In the genomic region with DNA sequence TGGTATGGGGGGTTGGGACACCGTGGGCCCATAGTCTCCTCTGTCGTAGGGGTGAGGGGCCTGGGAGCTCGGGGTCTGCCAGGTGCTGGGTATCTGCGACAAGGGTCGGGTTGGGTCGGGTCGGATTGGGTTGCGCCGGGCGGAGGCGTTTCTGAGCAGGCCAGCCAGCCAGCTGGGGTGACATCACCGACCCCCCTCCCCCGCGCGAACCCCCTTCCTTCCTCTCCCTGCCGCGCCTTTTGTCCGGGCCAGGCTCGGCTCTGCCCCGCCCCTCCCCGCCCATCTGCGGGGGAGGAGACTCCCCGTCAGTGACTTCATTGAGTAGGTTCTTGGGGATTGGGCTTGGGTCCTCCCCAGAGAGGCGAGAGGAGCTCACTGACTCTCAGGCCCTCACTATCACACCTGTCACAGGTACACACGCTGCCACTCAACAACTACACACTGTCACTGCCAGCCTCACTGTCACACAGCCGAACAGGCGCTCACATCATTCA, we compare ENCODE assay signal across 8 mouse cellular contexts. TPM values are rescaled to one million over a fixed set of nuclear protein-coding genes. Genes with fewer than 3 reads are reported as not detected.
DNase-seq lines count a peak whose midpoint lies in the region; ATAC-seq lines count a peak whose summit lies in the region.

No protein-coding gene starts in this region.

- DNase-seq in CD4-positive helper T cell, adult 2 months (ENCODE audit: low read depth, low spot score): peak; percentile 96
- peak; percentile 63 to 73 for DNase-seq in adrenal gland, postnatal 4 days (ENCODE audit: low spot score in 2 of 2)
- DNase-seq in kidney, postnatal 14 days: peak; percentile 91
- peak; percentile 88 for DNase-seq in testis, postnatal 10 days (ENCODE audit: low spot score)

- under 1% methylated on average over 22 of the region's 27 CpGs for WGBS in embryonic facial prominence, embryonic 15.5 days
- WGBS in heart, embryonic 14.5 days: under 1% methylated on average over 20 of the region's 27 CpGs
- 2% methylated on average over 22 of the region's 27 CpGs for WGBS in liver, embryonic 16.5 days (ENCODE audit: insufficient replicate concordance)
- 2% methylated on average over 24 of the region's 27 CpGs for WGBS in neural tube, embryonic 13.5 days

- H3K4me3 ChIP-seq in embryonic facial prominence, embryonic 15.5 days (replicated peaks): peak overlapping the region; percentile 89
- peak overlapping the region; percentile 76 to 84 for H3K4me3 ChIP-seq in heart, embryonic 14.5 days (ENCODE audit: control insufficient read depth in 1 of 2, insufficient read depth in 1 of 2, low read depth in 1 of 2, low read length in 2 of 2)
- peak overlapping the region; percentile 68 for H3K4me3 ChIP-seq in liver, embryonic 16.5 days (ENCODE audit: low read depth, low read length)
- H3K4me3 ChIP-seq in neural tube, embryonic 13.5 days: peak overlapping the region; percentile 76

- peak overlapping the region; percentile 90 for H3K27ac ChIP-seq in embryonic facial prominence, embryonic 15.5 days (replicated peaks)
- H3K27ac ChIP-seq in heart, embryonic 14.5 days (replicated peaks in 1 of 2; ENCODE audit: control insufficient read depth in 1 of 2, insufficient read depth in 1 of 2, low read depth in 2 of 2, low read length in 2 of 2): peak overlapping the region; percentile 92 to 96
- H3K27ac ChIP-seq in liver, embryonic 16.5 days (ENCODE audit: low read length): peak overlapping the region; percentile 33; the same call in 1 of the 2 replicates
- H3K27ac ChIP-seq in neural tube, embryonic 13.5 days (replicated peaks): peak overlapping the region; percentile 97

- H3K36me3 ChIP-seq in embryonic facial prominence, embryonic 15.5 days: no peaks in the 10 kb centered on the region
- H3K36me3 ChIP-seq in heart, embryonic 14.5 days (ENCODE audit: control insufficient read depth, insufficient read depth, low read length): peaks cover 7% of the 10 kb centered on the region; the same call in 1 of the 2 replicates
- H3K36me3 ChIP-seq in liver, embryonic 16.5 days (ENCODE audit: control insufficient read depth, insufficient read depth): no peaks in the 10 kb centered on the region
- peaks cover 15% of the 10 kb centered on the region for H3K36me3 ChIP-seq in neural tube, embryonic 13.5 days

- H3K4me1 ChIP-seq in embryonic facial prominence, embryonic 15.5 days: peaks cover 38% of the 10 kb centered on the region
- H3K4me1 ChIP-seq in heart, embryonic 14.5 days (ENCODE audit: control insufficient read depth in 2 of 2, insufficient read depth in 2 of 2, low read length in 2 of 2): peaks cover 40 to 46% of the 10 kb centered on the region in 2 experiments
- H3K4me1 ChIP-seq in liver, embryonic 16.5 days (ENCODE audit: control insufficient read depth, low read depth, low read length): peaks cover 2% of the 10 kb centered on the region; the same call in 1 of the 2 replicates
- H3K4me1 ChIP-seq in neural tube, embryonic 13.5 days (replicated peaks): peaks cover 87% of the 10 kb centered on the region

- ATAC-seq in embryonic facial prominence, embryonic 15.5 days (ENCODE audit: insufficient number of reproducible peaks, low FRiP score, low TSS enrichment, low read depth): peak; percentile 81
- peak; percentile 74 for ATAC-seq in heart, embryonic 14.5 days (ENCODE audit: insufficient number of reproducible peaks, insufficient read depth, low FRiP score, low read depth)
- peak; percentile 45 for ATAC-seq in liver, embryonic 16.5 days (ENCODE audit: low read depth)
- peak; percentile 62 for ATAC-seq in neural tube, embryonic 13.5 days (ENCODE audit: low read depth)

- H3K9me3 ChIP-seq in embryonic facial prominence, embryonic 15.5 days (replicated peaks): no peaks in the 10 kb centered on the region
- H3K9me3 ChIP-seq in heart, embryonic 14.5 days (ENCODE audit: control insufficient read depth, low read length): no peaks in the 10 kb centered on the region
- no peaks in the 10 kb centered on the region for H3K9me3 ChIP-seq in liver, embryonic 16.5 days (replicated peaks; ENCODE audit: control insufficient read depth, low read length)
- H3K9me3 ChIP-seq in neural tube, embryonic 13.5 days: no peaks in the 10 kb centered on the region

- H3K27me3 ChIP-seq in embryonic facial prominence, embryonic 15.5 days: no peaks in the 10 kb centered on the region; the same call in 1 of the 2 replicates
- peaks cover 11% of the 10 kb centered on the region; the same call in 1 of the 2 replicates for H3K27me3 ChIP-seq in heart, embryonic 14.5 days (ENCODE audit: control insufficient read depth, insufficient read depth, low read length)
- H3K27me3 ChIP-seq in liver, embryonic 16.5 days (ENCODE audit: control insufficient read depth, insufficient read depth, low read depth, low read length): peaks cover 38% of the 10 kb centered on the region
- H3K27me3 ChIP-seq in neural tube, embryonic 13.5 days: no peaks in the 10 kb centered on the region

- peak overlapping the region; percentile 75 for H3K9ac ChIP-seq in embryonic facial prominence, embryonic 15.5 days
- H3K9ac ChIP-seq in heart, embryonic 14.5 days (ENCODE audit: low read length): peak overlapping the region; percentile 97
- peak overlapping the region; percentile 64 for H3K9ac ChIP-seq in liver, embryonic 16.5 days (ENCODE audit: low read depth, low read length)
- peak overlapping the region; percentile 98 for H3K9ac ChIP-seq in neural tube, embryonic 13.5 days

- H3K4me2 ChIP-seq in embryonic facial prominence, embryonic 15.5 days (replicated peaks): peak overlapping the region; percentile 68
- H3K4me2 ChIP-seq in heart, embryonic 14.5 days (ENCODE audit: low read length): peak overlapping the region; percentile 89
- H3K4me2 ChIP-seq in liver, embryonic 16.5 days (ENCODE audit: low read depth, low read length): peak overlapping the region; percentile 75
- H3K4me2 ChIP-seq in neural tube, embryonic 13.5 days: peak overlapping the region; percentile 93

RNA-seq across cellular contexts. Expression of gene Dnajb5, which starts 0.5 kb away (rescaled TPM):
- 10 to 100 TPM; 17.7 to 19.1 TPM for total RNA-seq in adrenal gland, postnatal 4 days (2021)
- 10.4 and 11.6 TPM in 2 replicates for polyA plus RNA-seq in embryonic facial prominence, embryonic 15.5 days (2015; fragmentation: Nextera tagmentation; extraction: Ambion mirVana)
- 17.9 and 18.3 TPM in 2 replicates for polyA plus RNA-seq in heart, embryonic 14.5 days (2014; fragmentation: Nextera tagmentation; extraction: Ambion mirVana)
- polyA plus RNA-seq in liver, embryonic 16.5 days (2015; fragmentation: Nextera tagmentation; extraction: Ambion mirVana): 1.0 and 1.5 TPM in 2 replicates
- polyA plus RNA-seq in neural tube, embryonic 13.5 days (2015; fragmentation: Nextera tagmentation; extraction: Ambion mirVana): 50.1 and 50.5 TPM in 2 replicates

RNA-seq across cellular contexts. Expression of gene 1700022I11Rik, which starts 19.3 kb away (rescaled TPM):
- total RNA-seq in adrenal gland, postnatal 4 days (2021): not detected
- polyA plus RNA-seq in embryonic facial prominence, embryonic 15.5 days (2015; fragmentation: Nextera tagmentation; extraction: Ambion mirVana): 0.24 and 1.6 TPM in 2 replicates
- polyA plus RNA-seq in heart, embryonic 14.5 days (2014; fragmentation: Nextera tagmentation; extraction: Ambion mirVana): 0.57 and 0.70 TPM in 2 replicates
- 0.17 TPM in 1 of 2 replicates, not detected in the other for polyA plus RNA-seq in liver, embryonic 16.5 days (2015; fragmentation: Nextera tagmentation; extraction: Ambion mirVana)
- polyA plus RNA-seq in neural tube, embryonic 13.5 days (2015; fragmentation: Nextera tagmentation; extraction: Ambion mirVana): 0.57 and 1.3 TPM in 2 replicates

RNA-seq across cellular contexts. Expression of gene Phf24, which starts 33.7 kb away (rescaled TPM):
- total RNA-seq in adrenal gland, postnatal 4 days (2021): 1 to 10 TPM; 3.4 to 5.4 TPM
- polyA plus RNA-seq in embryonic facial prominence, embryonic 15.5 days (2015; fragmentation: Nextera tagmentation; extraction: Ambion mirVana): 2.0 and 2.8 TPM in 2 replicates
- 5.6 and 5.8 TPM in 2 replicates for polyA plus RNA-seq in heart, embryonic 14.5 days (2014; fragmentation: Nextera tagmentation; extraction: Ambion mirVana)
- 0.05 and 0.06 TPM in 2 replicates for polyA plus RNA-seq in liver, embryonic 16.5 days (2015; fragmentation: Nextera tagmentation; extraction: Ambion mirVana)
- 20.1 and 27.6 TPM in 2 replicates for polyA plus RNA-seq in neural tube, embryonic 13.5 days (2015; fragmentation: Nextera tagmentation; extraction: Ambion mirVana)

RNA-seq across cellular contexts. Expression of gene Vcp, which starts 50.2 kb away (rescaled TPM):
- total RNA-seq in adrenal gland, postnatal 4 days (2021): 100 to 1,000 TPM; 283 to 294 TPM
- 478 and 494 TPM in 2 replicates for polyA plus RNA-seq in embryonic facial prominence, embryonic 15.5 days (2015; fragmentation: Nextera tagmentation; extraction: Ambion mirVana)
- polyA plus RNA-seq in heart, embryonic 14.5 days (2014; fragmentation: Nextera tagmentation; extraction: Ambion mirVana): 469 and 477 TPM in 2 replicates
- polyA plus RNA-seq in liver, embryonic 16.5 days (2015; fragmentation: Nextera tagmentation; extraction: Ambion mirVana): 192 and 198 TPM in 2 replicates
- 526 and 554 TPM in 2 replicates for polyA plus RNA-seq in neural tube, embryonic 13.5 days (2015; fragmentation: Nextera tagmentation; extraction: Ambion mirVana)

Comparison
In these comparisons a context has a peak if more than half of its experiments do, and no peak if none do; other contexts are left out.
1. Peak in every context shown above with its lines: DNase-seq, ATAC-seq, H3K4me3 ChIP-seq and H3K27ac ChIP-seq.
2. H3K27ac ChIP-seq: peak in every context shown above with its lines; median percentile 97 in neural tube, embryonic 13.5 days; 94 in heart, embryonic 14.5 days; 90 in embryonic facial prominence, embryonic 15.5 days; 33 in liver, embryonic 16.5 days.